Mouse (Mus musculus) kidney, postnatal 14 days (tissue): Measurements from ENCODE around the gene Fam234a.

ENCODE experiments used
- DNase-seq: peaks from one replicate; pipeline ENCODE4 v3.0.0; 2022; ENCODE audit warnings: mixed read lengths

Fam234a gene

GRCm38 (mm10) chr17:26162736-26163135 lies 81.3 kb downstream of the Fam234a start:
- no peak for DNase-seq
